Mouse (Mus musculus) cerebellum, adult 9-10 months (tissue): ENCODE results near the gene Srd5a1.
"Not testable (repeated sequence)": the region's sequence is repeated elsewhere in the genome, so short reads cannot be mapped to it uniquely, and the experiment has no call there.

Experiments used
- DNase-seq: peaks from one replicate; pipeline ENCODE4 v3.0.0; 2022

Gene Srd5a1

DNA sequence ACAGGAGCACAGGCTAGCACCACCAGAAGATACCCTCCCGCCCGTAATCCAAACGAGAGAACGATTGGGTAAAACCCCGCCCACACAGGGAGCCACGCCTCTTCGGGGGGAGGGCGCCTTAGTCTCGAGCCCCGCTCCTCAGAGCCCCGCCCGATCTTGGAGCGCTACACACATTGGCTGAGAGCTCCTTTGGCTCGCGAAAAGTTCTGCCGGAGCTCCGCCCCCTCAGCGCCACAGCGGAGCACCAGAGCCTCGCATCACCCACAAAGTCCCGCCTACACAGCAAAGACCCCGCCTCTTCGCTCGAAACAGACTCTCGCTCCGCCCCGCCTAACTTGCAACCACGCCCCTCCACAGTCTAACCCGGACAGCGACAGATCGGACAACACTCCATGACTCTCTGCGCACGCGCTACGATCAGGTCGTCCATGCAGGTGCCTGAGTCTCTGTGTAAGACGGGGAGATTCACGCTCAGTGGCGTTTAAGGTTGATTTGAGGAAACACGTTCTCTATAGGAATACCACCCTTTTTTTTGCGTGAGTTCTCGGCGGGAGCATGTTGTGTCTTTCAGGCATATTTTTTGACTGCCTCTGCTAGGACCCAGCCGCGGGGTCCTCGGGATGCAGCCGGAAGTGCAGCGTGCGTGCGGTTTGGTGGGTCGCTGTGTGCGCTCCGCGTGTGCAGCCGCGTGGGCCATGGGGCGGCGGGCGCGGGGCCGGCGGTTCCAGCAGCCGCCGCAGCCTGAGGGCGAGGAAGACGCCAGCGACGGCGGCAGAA lies at the start of gene Srd5a1:
Gene Srd5a1, minus strand, starts transcription at position 45 of the 777 bp plus-strand sequence.
- DNase-seq: peak; percentile 100

DNA sequence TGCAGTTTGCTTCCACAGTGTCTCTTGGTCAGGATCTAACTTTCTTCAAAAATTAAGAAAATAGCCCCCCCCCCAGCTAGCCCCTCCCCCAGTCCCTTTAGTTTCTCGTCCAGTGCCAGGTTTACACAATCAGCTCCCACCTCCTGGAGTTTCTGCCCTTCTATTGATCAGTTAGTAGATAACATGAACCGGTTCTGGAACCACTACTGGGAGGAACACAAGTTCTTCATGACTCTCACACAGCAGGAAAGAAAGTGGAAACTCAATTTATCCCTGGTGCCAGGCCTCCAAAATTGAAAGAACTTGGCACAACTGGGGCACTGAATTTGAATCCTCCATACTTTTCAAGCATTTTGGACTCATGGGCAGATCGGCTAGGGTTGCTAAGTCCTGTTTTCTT lies 43.3 kb upstream of the Srd5a1 start:
- no peak for DNase-seq

DNA sequence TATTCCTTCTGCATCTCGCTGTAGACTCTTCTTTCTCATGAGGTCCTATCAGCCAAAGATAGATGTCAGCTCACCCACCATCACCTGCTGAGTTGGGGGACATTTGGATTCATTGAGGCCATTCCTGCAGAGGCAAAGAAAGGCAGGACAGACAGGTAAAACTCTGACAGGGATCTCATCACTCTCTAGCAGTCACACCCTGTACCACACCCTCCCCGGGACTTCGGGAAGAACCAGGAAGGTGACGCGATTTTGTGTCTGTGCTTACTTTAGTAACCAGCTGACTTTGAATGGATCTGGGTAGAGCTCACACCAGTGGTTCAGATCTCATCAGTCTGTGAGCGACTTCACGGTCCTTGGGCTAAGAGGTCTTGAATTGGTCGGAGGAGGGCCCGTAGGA lies 35.2 kb upstream of the Srd5a1 start:
- DNase-seq: no peak

DNA sequence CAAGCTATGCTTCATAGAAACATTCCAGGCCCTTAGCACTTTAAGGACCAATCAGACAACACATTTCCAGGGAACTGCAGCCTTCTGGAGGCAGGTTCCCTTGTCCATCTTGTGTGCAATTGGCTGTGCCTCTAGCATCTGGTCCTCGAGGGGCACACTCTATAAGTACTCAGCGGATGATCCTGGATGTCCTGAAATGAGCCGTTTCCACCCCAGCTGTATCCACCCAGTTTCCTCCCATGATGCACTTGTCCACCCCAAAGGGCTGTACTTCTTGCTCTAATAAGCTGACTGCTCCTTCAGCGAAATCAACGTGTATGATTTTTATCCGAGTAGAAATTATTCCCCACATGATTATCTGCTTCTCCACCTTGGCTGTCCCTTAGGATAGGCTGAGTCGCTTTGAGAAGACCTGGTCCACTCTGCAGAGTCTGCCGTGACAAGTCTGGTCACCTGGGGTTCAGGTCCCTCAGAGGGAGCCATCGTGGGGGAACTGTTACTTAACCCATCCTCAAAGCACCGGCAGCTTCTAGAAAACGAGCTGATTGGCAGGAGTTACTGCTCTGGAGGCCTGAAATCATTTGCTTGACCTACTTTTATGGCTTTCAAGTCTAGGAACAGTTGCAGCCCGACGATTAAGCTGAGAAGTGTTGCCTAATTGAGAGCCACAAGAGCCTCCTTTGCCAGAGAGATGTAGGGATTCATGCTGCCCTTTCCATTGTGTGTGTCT lies 34.6 kb upstream of the Srd5a1 start:
- DNase-seq: peak; percentile 11

DNA sequence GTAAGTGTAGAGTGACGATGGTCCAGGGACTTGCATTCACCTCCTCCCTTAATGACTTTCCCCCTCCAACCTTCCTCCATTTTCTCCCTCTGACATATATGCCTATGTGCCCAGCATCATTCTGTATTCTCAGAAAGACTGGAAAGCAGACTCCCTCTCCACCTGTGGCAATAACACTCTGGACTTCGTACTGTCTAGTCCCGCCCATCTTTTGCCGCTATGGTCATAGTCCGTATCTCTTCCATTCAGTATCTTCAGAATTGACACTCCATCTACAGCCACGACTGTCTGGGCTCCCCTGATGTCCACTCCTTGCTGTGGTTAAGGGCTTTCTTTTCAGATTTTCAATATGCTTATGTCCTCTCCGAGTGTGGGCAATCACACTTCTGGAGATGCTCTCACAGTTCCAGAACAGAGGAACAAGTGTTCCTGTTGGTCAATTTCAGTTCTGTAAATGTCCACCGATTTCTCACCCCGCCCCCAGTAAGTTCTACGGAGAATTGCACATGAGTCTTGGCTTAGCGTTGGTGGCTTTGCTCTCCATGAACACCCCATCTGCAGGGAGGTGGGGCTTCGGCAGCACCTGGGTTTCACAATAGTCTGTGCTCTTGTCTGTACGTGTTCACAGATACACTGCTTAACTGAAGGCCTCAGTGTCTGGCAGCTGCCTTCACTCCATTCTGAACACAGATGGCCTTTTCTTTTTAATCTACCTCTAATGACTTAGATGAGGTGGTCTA lies 33.4 kb upstream of the Srd5a1 start:
- DNase-seq: no peak

DNA sequence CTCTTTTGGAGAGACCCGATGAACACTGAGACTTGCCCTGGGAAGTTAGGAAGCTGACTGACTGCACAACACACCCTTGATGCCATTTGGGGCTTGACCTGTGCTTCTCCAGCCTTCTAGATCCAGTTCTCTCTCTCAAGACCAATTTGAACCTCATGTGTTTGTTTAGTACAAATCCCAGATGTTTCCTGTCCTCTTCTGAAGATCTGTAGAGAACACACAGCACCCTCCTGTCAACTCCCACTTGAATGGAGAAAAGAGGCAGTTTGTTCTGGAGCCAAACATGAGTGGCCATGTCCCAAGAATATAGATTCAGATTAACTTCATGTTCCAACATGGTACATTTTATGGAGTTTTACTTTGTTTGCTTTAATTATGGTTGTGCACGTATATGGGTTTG lies 32.7 kb upstream of the Srd5a1 start:
- no peak for DNase-seq

DNA sequence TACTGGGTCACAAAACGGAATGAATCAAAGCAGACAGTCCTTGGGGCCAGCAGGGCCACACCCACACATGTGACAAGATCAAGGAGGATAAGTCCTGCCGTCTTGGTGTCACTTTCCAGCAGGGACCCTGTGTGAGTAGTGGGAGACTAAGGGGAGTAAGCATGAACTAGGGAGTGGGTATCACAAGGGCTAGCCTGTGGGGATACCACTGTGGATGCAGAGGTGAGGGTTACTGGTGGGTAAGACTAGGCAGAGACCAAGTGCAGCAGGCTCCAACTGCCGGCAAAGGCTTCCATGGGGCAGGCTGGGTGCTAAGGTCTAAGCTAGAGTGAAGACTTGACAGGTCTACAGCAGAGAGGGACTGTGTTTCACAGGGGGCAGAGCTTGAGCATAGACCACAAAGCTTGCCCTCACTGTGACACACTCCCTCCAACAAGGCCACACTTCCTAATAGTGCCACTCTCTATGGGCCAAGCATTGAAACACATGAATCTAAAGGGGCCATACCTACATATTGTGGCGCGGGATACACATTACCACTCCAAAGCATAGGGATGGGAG lies 31.5 kb upstream of the Srd5a1 start:
- no peak for DNase-seq

DNA sequence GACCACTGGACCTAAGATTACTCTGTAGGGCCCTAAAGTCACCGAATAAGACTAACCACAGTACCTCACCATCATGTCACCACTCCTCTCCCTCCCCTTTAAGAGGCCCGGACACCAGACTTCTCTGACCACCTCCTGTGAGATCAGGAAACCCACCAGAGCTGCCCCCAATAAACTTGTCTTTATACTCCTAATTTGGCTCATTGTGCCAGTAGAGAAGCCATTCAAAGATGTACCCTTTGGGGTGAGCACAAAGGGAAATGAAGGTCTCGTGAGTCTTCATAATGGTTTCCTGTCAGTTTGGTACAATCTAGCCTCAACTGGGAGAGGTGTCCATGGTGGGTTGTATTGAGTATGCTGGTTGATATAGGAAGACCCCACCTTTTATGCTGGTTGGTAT lies 29.8 kb upstream of the Srd5a1 start:
- DNase-seq: no peak

DNA sequence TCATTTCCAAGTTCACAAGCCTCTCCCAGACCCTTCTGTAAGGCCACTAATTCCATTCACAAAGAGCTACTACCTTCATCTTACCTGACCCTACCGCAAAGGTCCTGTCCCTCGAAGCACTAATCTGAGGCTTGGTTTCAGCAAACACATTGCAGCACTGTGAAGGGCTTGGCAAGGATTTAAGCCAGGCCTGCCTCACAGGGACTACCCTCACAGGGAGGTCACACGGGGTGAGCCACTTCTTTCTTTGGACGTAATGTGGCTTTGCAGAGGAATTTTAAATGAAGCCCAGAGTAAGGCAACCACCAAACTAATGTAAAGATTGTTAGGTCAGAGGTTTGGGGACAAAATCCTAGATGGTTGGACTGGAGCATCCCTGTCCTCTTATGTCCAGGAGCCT lies 29.3 kb upstream of the Srd5a1 start:
- DNase-seq: no peak

DNA sequence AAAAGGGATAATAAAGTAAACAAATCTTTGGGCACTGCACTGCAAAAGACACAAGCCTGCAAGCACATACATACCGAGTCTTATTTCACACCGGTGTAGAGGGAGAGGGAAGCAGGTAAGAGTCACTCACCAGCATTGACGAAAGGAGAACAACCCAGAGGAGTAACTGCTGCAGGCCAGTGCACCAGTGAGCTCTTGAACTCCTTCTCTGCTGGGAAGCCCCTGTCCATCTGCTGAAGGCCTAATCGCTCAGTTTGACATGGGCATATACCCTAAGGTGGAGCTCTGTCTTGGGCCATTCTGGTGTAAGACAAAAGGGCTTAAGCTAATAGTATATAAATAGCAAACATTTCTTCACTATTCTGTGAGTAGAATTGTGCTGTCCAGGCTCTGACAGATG lies 28.9 kb upstream of the Srd5a1 start:
- no peak for DNase-seq

DNA sequence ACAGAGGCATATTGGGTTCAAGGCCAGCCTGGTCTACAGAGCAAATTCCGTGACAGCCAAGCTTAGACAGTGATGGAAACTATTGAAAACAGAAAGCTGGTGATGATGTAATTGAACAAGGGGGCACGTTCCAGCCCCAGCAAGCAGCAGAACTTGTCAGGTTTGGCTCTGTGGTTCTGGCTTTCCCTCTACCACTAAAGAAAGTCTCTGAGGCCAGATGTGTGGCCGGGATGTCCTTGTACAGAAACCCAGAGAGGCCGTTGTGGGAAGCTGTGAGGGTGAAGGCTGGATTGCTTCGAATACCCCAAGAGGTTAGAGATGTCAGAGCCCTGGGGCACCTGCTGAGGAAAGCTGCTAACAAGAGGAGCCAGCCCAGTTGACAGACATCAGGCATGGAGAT lies 28.0 kb upstream of the Srd5a1 start:
- no peak for DNase-seq

DNA sequence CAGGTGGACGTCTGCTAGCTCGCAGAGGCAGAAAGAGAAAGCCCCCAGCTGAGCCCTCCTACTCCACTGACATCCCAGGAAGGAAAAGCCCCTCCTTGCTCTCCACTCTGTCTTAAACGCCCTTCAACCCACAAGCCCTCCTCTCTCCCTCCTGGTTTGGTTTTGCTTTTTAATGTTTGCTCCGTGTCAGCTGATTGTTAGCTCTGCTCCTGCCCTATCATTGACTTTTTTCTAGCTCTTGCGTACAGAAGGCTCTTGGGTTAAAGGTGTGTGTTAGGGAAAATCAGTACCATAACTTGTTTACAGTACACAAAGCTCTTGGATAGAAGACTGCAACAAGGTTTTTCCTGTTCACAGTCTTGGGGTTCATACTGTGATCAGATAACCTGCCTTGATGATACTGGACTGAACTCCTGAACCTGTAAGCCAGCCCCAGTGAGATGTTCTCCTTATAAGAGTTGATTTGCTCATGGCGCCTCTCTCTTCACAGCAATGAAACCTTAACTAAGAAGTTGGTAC lies 26.9 kb upstream of the Srd5a1 start:
- DNase-seq: no peak

DNA sequence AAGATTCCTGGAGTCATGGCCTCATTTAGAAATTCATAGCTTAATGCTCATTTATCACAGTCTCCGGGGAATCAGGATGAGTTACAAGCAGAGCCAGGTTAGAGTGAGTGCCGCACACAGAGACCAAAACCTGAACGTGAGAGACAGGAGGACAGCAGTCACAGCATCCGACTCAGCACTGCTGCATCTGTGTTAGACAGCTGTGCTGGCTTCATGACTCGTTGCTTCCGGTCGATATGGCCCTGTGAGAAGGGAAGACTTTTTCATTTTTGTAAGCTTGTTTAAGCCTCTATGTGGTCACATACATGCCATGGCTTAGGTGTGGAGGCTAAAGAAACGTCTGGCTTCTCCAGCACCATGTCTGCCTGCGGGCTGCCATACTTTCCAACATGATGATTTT lies 26.4 kb upstream of the Srd5a1 start:
- no peak for DNase-seq

DNA sequence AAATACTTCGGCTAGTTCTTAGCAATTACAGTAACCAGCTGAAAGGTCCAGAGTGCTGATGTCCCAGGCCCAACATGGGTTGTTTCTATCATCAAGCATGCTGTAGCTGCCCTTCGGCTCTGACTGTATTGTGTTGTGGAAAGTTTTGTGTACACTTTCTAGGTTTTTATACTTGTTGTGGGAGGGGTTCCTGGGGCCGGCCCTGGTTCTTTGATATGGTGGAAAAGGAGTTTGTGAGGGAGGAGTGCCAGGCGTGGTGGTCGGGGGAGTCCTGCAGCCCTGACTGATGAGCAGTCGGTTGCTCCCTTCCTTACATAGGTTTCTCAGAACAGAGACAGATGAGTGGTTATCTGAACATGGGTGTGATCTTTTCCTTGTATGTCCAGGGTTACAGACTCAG lies 25.6 kb upstream of the Srd5a1 start:
- no peak for DNase-seq

DNA sequence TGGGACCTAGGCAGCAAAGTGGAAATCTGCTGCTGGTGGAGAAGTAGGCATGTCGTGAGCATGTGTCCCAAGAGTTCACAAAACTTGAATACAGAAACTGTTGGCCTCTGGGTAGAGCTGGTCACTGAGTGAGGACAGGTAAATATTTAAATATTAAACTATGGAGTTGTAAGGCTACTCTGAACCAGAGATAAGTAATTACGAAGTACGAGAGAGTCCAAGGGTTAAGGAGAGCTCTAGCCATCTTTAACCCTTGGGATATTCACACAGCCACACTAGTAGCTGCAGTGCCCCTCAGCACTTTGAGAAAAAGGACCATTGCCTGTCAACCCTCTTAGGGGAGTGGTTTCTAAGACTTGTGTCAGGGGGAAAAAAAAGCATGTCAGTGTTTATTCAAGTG lies 25.1 kb upstream of the Srd5a1 start:
- DNase-seq: no peak

DNA sequence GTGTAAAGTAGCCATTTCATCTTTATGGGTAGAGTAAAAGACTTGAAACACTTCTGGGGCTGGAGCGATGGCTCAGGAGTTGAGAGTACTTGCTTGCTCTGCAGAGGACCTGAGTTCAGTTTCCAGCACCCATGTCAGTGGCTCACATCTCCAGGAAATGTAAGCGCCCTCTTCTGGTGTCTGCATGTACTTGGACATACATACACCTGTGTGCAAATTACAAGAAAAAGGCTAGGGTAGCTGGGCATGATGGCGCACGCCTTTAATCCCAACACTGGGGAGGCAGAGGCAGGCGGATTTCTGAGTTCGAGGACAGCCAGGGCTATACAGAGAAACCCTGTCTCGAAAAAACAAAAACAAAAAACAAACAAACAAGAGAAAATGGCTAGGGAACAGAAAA lies 24.6 kb upstream of the Srd5a1 start:
- DNase-seq: not testable (repeated sequence)

DNA sequence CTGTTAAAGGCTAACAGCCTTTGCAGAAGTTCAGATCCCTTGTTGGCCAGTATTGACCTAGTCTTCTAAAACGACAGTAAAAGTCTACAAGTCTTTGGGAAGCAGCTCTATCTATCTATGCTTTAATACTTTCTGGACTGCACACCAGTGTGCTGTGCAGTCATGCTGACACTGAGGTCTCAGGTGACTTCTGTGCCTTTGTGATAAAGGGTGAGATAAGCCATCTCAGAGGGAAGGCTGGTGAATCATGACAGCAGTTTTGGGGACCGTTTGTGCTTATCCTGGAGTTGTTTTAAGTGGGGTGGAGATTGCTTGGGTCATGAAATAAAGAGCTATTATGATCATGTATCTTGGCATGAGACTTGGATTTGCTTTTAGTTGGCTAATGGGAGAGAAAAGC lies 22.7 kb upstream of the Srd5a1 start:
- no peak for DNase-seq

DNA sequence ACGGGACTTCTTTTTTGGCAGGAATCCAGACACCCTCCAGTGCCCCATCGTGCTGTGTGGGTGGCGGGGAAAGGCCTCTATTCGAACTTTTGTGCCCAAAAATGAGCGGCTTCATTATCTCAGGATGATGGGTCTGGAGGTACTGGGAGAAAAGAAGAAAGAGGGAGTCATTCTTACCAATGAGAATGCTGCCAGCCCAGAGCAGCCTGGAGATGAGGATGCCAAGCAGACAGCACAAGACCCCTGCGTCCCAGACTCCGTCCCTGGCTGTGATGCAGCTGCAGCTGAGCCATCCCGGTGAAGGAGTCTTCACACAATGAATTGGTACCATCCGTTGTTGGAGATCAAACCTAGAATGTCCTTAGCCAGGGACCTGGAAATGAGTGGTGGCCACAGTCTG lies 22.3 kb upstream of the Srd5a1 start:
- DNase-seq: no peak

DNA sequence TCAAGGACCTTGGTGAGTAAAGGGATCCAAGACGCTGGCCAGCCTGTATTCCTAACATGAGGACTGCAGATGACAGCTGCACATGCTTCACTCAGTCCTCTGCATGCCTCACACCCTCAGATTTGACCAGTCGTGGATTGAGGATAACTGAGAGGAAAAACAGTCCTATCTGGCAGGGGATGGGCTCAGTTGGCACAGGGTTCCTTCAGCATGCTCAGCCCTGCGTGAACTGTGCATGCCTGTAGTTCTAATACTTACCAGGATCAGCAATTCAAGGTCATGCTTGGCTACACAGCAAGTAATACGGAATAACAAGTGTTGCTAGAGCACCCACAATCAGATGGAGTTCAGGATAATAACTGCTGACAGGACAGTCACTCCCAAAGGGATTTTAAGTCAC lies 20.4 kb upstream of the Srd5a1 start:
- DNase-seq: no peak

DNA sequence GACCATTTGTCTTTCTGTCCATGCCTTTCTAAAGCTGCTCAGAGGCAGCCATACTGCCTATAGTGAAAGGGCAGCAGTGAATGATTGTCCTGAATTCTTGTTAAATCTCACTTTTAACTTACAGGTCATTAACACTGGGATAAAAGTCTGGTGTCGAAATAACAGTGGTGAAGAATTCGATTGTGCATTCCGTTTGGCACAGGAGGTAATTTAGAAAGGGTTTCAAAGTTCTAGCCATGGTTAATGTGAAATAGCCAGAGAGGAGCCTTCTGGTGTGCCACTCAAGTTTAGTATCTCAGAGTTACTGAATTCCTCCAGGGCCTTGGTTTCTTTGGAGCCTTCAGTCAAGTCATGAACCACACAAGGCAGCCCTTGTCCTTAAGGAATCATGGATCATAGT lies 19.9 kb upstream of the Srd5a1 start:
- no peak for DNase-seq

DNA sequence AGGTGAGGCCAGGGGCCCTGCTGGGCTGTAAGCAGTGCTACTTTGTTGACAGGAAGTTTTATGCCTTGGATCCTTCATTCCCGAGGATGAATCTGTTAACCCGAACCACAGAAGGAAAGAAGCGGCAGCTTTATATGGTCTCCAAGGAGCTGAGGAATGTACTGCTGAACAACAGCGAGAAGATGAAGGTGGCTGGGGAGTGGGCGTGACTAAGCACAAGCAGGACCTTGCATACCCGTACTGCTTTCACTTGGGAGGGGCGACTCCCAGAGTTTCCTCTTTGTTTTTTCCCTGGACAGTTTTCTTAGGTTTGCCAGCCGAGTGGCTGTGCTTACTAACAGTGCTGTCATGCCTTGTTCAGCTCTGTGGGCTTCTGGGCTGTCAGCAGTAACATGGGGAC lies 19.3 kb upstream of the Srd5a1 start:
- DNase-seq: no peak

DNA sequence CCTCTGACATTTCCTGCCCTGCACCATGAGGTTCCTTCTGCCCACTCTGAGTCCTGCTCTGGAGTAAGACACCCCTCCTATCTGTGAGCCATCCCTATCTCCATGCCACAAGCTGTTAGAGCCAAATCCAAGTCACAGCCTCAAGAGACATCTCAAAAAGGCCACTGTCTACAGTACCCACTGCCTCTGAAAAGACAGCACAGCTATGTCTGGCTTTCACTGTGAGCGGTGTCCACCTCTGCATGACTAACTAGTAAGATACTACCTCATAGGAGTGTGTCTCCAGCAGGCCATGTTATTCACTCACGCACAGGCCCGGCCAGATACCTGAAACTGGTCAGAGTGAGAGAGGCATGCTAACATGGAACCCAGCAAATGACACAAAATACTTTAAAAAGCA lies 16.7 kb upstream of the Srd5a1 start:
- no peak for DNase-seq

DNA sequence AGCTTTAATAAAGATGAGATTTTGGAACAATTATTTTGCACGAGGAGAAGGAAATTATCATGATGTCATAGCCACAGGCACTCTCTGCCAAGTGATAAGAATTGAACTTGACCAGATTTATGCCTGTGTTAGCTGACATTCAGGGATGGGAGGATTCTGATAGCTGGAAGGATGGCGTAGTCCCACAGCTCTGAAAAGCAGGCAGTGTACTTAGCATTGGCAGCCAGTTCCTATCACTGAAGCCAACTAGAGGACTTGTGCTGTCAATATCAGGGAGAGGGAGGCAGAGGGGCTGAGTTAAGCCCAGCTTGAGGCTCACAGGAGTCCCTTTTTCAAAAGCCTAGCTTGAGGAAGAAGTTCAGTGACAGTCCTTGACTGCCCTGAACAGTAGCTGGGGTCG lies 13.3 kb upstream of the Srd5a1 start:
- no peak for DNase-seq
